Mouse (Mus musculus) liver, embryonic 14.5 days (tissue): ENCODE data around the gene Dnajc16. TPM values are rescaled to one million over a fixed set of nuclear protein-coding genes. Genes with fewer than 3 reads are reported as not detected.

Source experiments
- ATAC-seq: fragments of 200-750 bp; cut with Nextera tagmentation; 2 replicates; pipeline ENCODE4 v1.8.0; 2017; ENCODE audit warnings: moderate number of reproducible peaks, mild to moderate bottlenecking, moderate library complexity; ENCODE audit not compliant: insufficient read depth
- DNase-seq, 3 experiments: peaks; one replicate each; pipeline ENCODE4 v3.0.0-alpha.2; 2012 to 2013; ENCODE audit warnings: low read depth in 3 of 3, low spot score in 3 of 3
- H3K27ac ChIP-seq: fragments of 300-500 bp; sonication (generic); 2 replicates; pipeline ENCODE4 v1.5.1; 2014; ENCODE audit warnings: moderate library complexity, mild to moderate bottlenecking, control low read depth, inconsistent platforms
- H3K27me3 ChIP-seq: fragments of 300-500 bp; sonication (generic); 2 replicates; pipeline ENCODE4 v1.6.1; 2014; ENCODE audit warnings: mild to moderate bottlenecking, low read length, moderate library complexity; ENCODE audit not compliant: control insufficient read depth, insufficient read depth
- H3K36me3 ChIP-seq: fragments of 300-500 bp; sonication (generic); replicated peaks from 2 replicates; pipeline ENCODE4 v1.6.1; 2014; ENCODE audit warnings: low read depth; ENCODE audit not compliant: control insufficient read depth, insufficient read depth
- H3K4me1 ChIP-seq, 2 experiments: fragments of 200-500 bp in 1 of 2; fragments of 300-500 bp in 1 of 2; sonication (generic) in 1 of 2; replicated peaks; 2 replicates each; pipeline ENCODE4 v1.6.1; 2012 to 2014; ENCODE audit warnings: antibody characterized with exemption in 1 of 2, inconsistent platforms in 1 of 2, low read length in 1 of 2; ENCODE audit not compliant: control insufficient read depth in 2 of 2, insufficient read depth in 2 of 2
- H3K4me2 ChIP-seq: fragments of 300-500 bp; sonication (generic); 2 replicates; pipeline ENCODE4 v1.6.1; 2014; ENCODE audit warnings: low read depth, mild to moderate bottlenecking, control low read depth, moderate library complexity
- H3K4me3 ChIP-seq, 2 experiments: fragments of 200-500 bp in 1 of 2; fragments of 300-500 bp in 1 of 2; sonication (generic) in 1 of 2; 2 replicates each; pipeline ENCODE4 v1.5.1; 2012 to 2014; ENCODE audit warnings: low read depth in 2 of 2, low read length in 2 of 2, mild to moderate bottlenecking in 2 of 2, control low read depth in 1 of 2, inconsistent platforms in 1 of 2, moderate library complexity in 1 of 2; ENCODE audit not compliant: insufficient read depth in 1 of 2
- H3K9ac ChIP-seq: fragments of 300-500 bp; sonication (generic); replicated peaks from 2 replicates; pipeline ENCODE4 v1.6.1; 2014; ENCODE audit warnings: mild to moderate bottlenecking, control low read depth, moderate library complexity
- H3K9me3 ChIP-seq: fragments of 300-500 bp; sonication (generic); 2 replicates; pipeline ENCODE4 v1.6.1; 2016; ENCODE audit warnings: low read length, mixed read lengths; ENCODE audit not compliant: control insufficient read depth
- CTCF ChIP-seq: IDR thresholded peaks from 2 replicates; pipeline ENCODE4 v1.5.1; 2016; ENCODE audit warnings: antibody characterized with exemption, low read depth, control low read depth
- EP300 ChIP-seq: IDR thresholded peaks from 2 replicates; pipeline ENCODE4 v1.6.1; 2016; ENCODE audit warnings: antibody characterized with exemption, low read depth
- whole genome bisulfite sequencing: fragments of 180-500 bp; shearing (Covaris S2); extraction: QIAGEN DNeasy Blood & Tissue Kit; methylation state at CpG from one replicate; pipeline ENCODE4 v1.1.7; 2014; ENCODE audit not compliant: insufficient replicate concordance; 5-methylcytosine and 5-hydroxymethylcytosine counted together
- polyA plus RNA-seq, 2 experiments: library from polyadenylated mRNA; depleted of rRNA in 1 of 2; stranded (reverse) in 1 of 2; unstranded in 1 of 2; fragments of >200 nt; fragmentation: Nextera tagmentation in 1 of 2; extraction: Ambion mirVana in 1 of 2; gene quantifications; 2 replicates each; pipeline versions ENCODE4 v1.2.1 to v1.2.3; 2012 to 2014

The Dnajc16 gene
- polyA plus RNA-seq, 2 experiments: 1.7 to 2.8 TPM

DNA sequence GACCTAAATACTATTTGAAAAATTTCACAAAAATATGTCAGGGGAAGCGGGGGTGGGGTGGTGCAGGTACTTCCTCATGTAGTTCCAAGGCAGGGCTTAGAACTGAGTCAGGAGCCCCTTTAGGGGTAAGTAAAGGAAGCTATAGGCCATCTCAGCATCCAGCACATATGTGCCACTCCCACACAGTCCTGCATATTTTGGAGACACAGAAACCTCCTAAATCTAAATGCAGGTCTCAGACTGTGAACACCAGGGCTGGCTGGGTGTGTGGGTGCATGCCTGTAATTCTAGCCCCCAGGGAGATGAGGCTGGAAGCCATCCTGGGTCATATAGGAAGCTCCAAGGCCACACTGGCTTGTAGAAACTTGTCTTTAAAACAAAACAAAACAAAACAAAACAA is 79.5 kb downstream of the Dnajc16 start:
- H3K9ac ChIP-seq: no peak overlapping the region
- no peak overlapping the region for H3K4me2 ChIP-seq
- ATAC-seq: no peak
- H3K36me3 ChIP-seq: peaks cover 68% of the 10 kb centered on the region
- DNase-seq: no peak
- no peak overlapping the region for H3K4me3 ChIP-seq
- H3K4me1 ChIP-seq: peaks cover 0 to 6% of the 10 kb centered on the region in 2 experiments; a peak in 2 of 4 replicates
- no peaks in the 10 kb centered on the region for H3K27me3 ChIP-seq
- no peak for TF ChIP-seq EP300
- TF ChIP-seq CTCF: no peak
- H3K9me3 ChIP-seq: no peaks in the 10 kb centered on the region
- H3K27ac ChIP-seq: no peak overlapping the region
- WGBS: 60% methylated on average over 1 of the region's 1 CpGs

Other genes starting within 250 kb of the Dnajc16 start
- gene Fblim1, start 184.8 kb downstream of the Dnajc16 start, polyA plus RNA-seq (2012; rRNA removed): 1.1 and 2.0 TPM in 2 replicates
- 0.77 and 0.95 TPM in 2 replicates for gene Fblim1, start 184.8 kb downstream of the Dnajc16 start, polyA plus RNA-seq (2014; fragmentation: Nextera tagmentation; extraction: Ambion mirVana)
- gene Tmem82, start 172.3 kb downstream of the Dnajc16 start, polyA plus RNA-seq (2012; rRNA removed): 2.1 and 2.6 TPM in 2 replicates
- gene Tmem82, start 172.3 kb downstream of the Dnajc16 start, polyA plus RNA-seq (2014; fragmentation: Nextera tagmentation; extraction: Ambion mirVana): 2.2 and 2.7 TPM in 2 replicates
- 0.03 TPM in 2 replicates for gene Slc25a34, start 167.1 kb downstream of the Dnajc16 start, polyA plus RNA-seq (2012; rRNA removed)
- gene Slc25a34, start 167.1 kb downstream of the Dnajc16 start, polyA plus RNA-seq (2014; fragmentation: Nextera tagmentation; extraction: Ambion mirVana): not detected in 2 replicates
- 4.2 and 4.5 TPM in 2 replicates for gene Plekhm2, start 126.0 kb downstream of the Dnajc16 start, polyA plus RNA-seq (2012; rRNA removed)
- 0.33 and 0.49 TPM in 2 replicates for gene Plekhm2, start 126.0 kb downstream of the Dnajc16 start, polyA plus RNA-seq (2014; fragmentation: Nextera tagmentation; extraction: Ambion mirVana)
- 3.9 and 5.7 TPM in 2 replicates for gene Rsc1a1, start 105.3 kb downstream of the Dnajc16 start, polyA plus RNA-seq (2012; rRNA removed)
- gene Rsc1a1, start 105.3 kb downstream of the Dnajc16 start, polyA plus RNA-seq (2014; fragmentation: Nextera tagmentation; extraction: Ambion mirVana): 0.97 and 2.1 TPM in 2 replicates
- gene Ddi2, start 67.5 kb downstream of the Dnajc16 start, polyA plus RNA-seq (2012; rRNA removed): 6.7 and 9.5 TPM in 2 replicates
- 9.2 and 11.4 TPM in 2 replicates for gene Ddi2, start 67.5 kb downstream of the Dnajc16 start, polyA plus RNA-seq (2014; fragmentation: Nextera tagmentation; extraction: Ambion mirVana)
- gene Agmat, start 44.3 kb downstream of the Dnajc16 start, polyA plus RNA-seq (2012; rRNA removed): 11.2 and 14.4 TPM in 2 replicates
- 18.1 and 18.7 TPM in 2 replicates for gene Agmat, start 44.3 kb downstream of the Dnajc16 start, polyA plus RNA-seq (2014; fragmentation: Nextera tagmentation; extraction: Ambion mirVana)
- 7.5 and 7.6 TPM in 2 replicates for gene Casp9, start 2.7 kb upstream of the Dnajc16 start, polyA plus RNA-seq (2012; rRNA removed)
- gene Casp9, start 2.7 kb upstream of the Dnajc16 start, polyA plus RNA-seq (2014; fragmentation: Nextera tagmentation; extraction: Ambion mirVana): 5.8 and 6.5 TPM in 2 replicates
- gene Cela2a, start 35.2 kb upstream of the Dnajc16 start, polyA plus RNA-seq (2012; rRNA removed): not detected in 2 replicates
- not detected in 2 replicates for gene Cela2a, start 35.2 kb upstream of the Dnajc16 start, polyA plus RNA-seq (2014; fragmentation: Nextera tagmentation; extraction: Ambion mirVana)
- gene Ctrc, start 55.4 kb upstream of the Dnajc16 start, polyA plus RNA-seq (2012; rRNA removed): not detected in 2 replicates
- not detected in 2 replicates for gene Ctrc, start 55.4 kb upstream of the Dnajc16 start, polyA plus RNA-seq (2014; fragmentation: Nextera tagmentation; extraction: Ambion mirVana)
- gene Efhd2, start 84.0 kb upstream of the Dnajc16 start, polyA plus RNA-seq (2012; rRNA removed): 25.9 and 26.5 TPM in 2 replicates
- 23.4 and 26.2 TPM in 2 replicates for gene Efhd2, start 84.0 kb upstream of the Dnajc16 start, polyA plus RNA-seq (2014; fragmentation: Nextera tagmentation; extraction: Ambion mirVana)
- 0.03 and 0.23 TPM in 2 replicates for gene Fhad1, start 224.2 kb upstream of the Dnajc16 start, polyA plus RNA-seq (2012; rRNA removed)
- gene Fhad1, start 224.2 kb upstream of the Dnajc16 start, polyA plus RNA-seq (2014; fragmentation: Nextera tagmentation; extraction: Ambion mirVana): 0.11 TPM in 1 of 2 replicates, not detected in the other